Mouse (Mus musculus) heart, embryonic 14.5 days (tissue): ENCODE data around the gene BC005537. TPM values are rescaled to one million over a fixed set of nuclear protein-coding genes. Genes with fewer than 3 reads are reported as not detected.

Source experiments
- ATAC-seq: fragments of 200-750 bp; cut with Nextera tagmentation; 2 replicates; pipeline ENCODE4 v1.8.0; 2017; ENCODE audit warnings: low read depth, moderate TSS enrichment; ENCODE audit not compliant: insufficient number of reproducible peaks, insufficient read depth, low FRiP score
- H3K27ac ChIP-seq, 2 experiments: fragments of 200-500 bp in 1 of 2; fragments of 300-500 bp in 1 of 2; sonication (generic) in 1 of 2; replicated peaks in 1 of 2; 2 replicates each; pipeline ENCODE4 v1.5.1; 2012 to 2014; ENCODE audit warnings: low read depth in 2 of 2, low read length in 2 of 2, control low read depth in 1 of 2, mild to moderate bottlenecking in 1 of 2, mixed read lengths in 1 of 2; ENCODE audit not compliant: control insufficient read depth in 1 of 2, insufficient read depth in 1 of 2
- H3K27me3 ChIP-seq: fragments of 300-500 bp; sonication (generic); 2 replicates; pipeline ENCODE4 v1.6.1; 2014; ENCODE audit warnings: mild to moderate bottlenecking, low read length, control low read depth; ENCODE audit not compliant: control insufficient read depth, insufficient read depth
- H3K36me3 ChIP-seq: fragments of 300-500 bp; sonication (generic); 2 replicates; pipeline ENCODE4 v1.6.1; 2014; ENCODE audit warnings: mild to moderate bottlenecking, control low read depth, low read length, mixed read lengths; ENCODE audit not compliant: control insufficient read depth, insufficient read depth
- H3K4me1 ChIP-seq, 2 experiments: fragments of 200-500 bp in 1 of 2; fragments of 300-500 bp in 1 of 2; sonication (generic) in 1 of 2; 2 replicates each; pipeline ENCODE4 v1.6.1; 2012 to 2014; ENCODE audit warnings: low read length in 2 of 2, control low read depth in 1 of 2, mixed read lengths in 1 of 2; ENCODE audit not compliant: control insufficient read depth in 2 of 2, insufficient read depth in 2 of 2
- H3K4me2 ChIP-seq: fragments of 300-500 bp; sonication (generic); 2 replicates; pipeline ENCODE4 v1.6.1; 2014; ENCODE audit warnings: mild to moderate bottlenecking, low read length
- H3K4me3 ChIP-seq, 2 experiments: fragments of 200-500 bp in 1 of 2; fragments of 300-500 bp in 1 of 2; sonication (generic) in 1 of 2; 2 replicates each; pipeline ENCODE4 v1.5.1; 2012 to 2014; ENCODE audit warnings: low read length in 2 of 2, mild to moderate bottlenecking in 2 of 2, control low read depth in 1 of 2, low read depth in 1 of 2, moderate library complexity in 1 of 2; ENCODE audit not compliant: control insufficient read depth in 1 of 2, insufficient read depth in 1 of 2
- H3K9ac ChIP-seq: fragments of 300-500 bp; sonication (generic); 2 replicates; pipeline ENCODE4 v1.6.1; 2014; ENCODE audit warnings: mild to moderate bottlenecking, low read length
- H3K9me3 ChIP-seq: fragments of 300-500 bp; sonication (generic); 2 replicates; pipeline ENCODE4 v1.6.1; 2016; ENCODE audit warnings: low read length, control low read depth; ENCODE audit not compliant: control insufficient read depth
- WGBS: fragments of 180-500 bp; shearing (Covaris S2); extraction: QIAGEN DNeasy Blood & Tissue Kit; methylation state at CpG from one replicate; pipeline ENCODE4 v1.1.7; 2014; 5-methylcytosine and 5-hydroxymethylcytosine counted together
- polyA plus RNA-seq: library from polyadenylated mRNA; unstranded; fragments of >200 nt; fragmentation: Nextera tagmentation; extraction: Ambion mirVana; gene quantifications from 2 replicates; pipeline ENCODE4 v1.2.1, GENCODE M21; 2014

Gene BC005537
- polyA plus RNA-seq, 1 experiment from 2014 or later = 22.6 TPM

GRCm38 (mm10) chr13:24800674-24801307, 666 bp upstream of the BC005537 start:
- peaks cover 15% of the 10 kb centered on the region for H3K36me3 ChIP-seq
- no peaks in the 10 kb centered on the region for H3K27me3 ChIP-seq
- WGBS = under 1% methylated on average over 42 of the region's 42 CpGs
- H3K27ac ChIP-seq = peak overlapping the region; percentile 100
- H3K4me2 ChIP-seq = peak overlapping the region; percentile 91
- H3K9ac ChIP-seq = peak overlapping the region; percentile 99
- peak; percentile 98 for ATAC-seq
- H3K4me3 ChIP-seq = peak overlapping the region; percentile 88 to 99
- no peaks in the 10 kb centered on the region for H3K9me3 ChIP-seq
- H3K4me1 ChIP-seq = peaks cover 0 to 27% of the 10 kb centered on the region in 2 experiments; a peak in 3 of 4 replicates

- WGBS = under 1% methylated on average over 26 of the region's 26 CpGs
- Histone ChIP-seq H3K9me3 (no peaks in the 10 kb centered on the region), H3K36me3 (peaks cover 28% of the 10 kb centered on the region), H3K27ac (peak overlapping the region; percentile 25 to 100; a peak in 3 of 4 replicates), H3K27me3 (no peaks in the 10 kb centered on the region), H3K4me1 (peaks cover 0 to 27% of the 10 kb centered on the region in 2 experiments; a peak in 3 of 4 replicates), H3K4me2 (peak overlapping the region; percentile 91), H3K4me3 (peak overlapping the region; percentile 88 to 99), H3K9ac (peak overlapping the region; percentile 99)
- no peak for ATAC-seq
Observed at GRCm38 (mm10) chr13:24802131-24802691, 754 bp downstream of the BC005537 start.

- peak overlapping the region; percentile 88 to 99; a peak in 3 of 4 replicates for H3K4me3 ChIP-seq
- peaks cover 0 to 27% of the 10 kb centered on the region in 2 experiments; a peak in 3 of 4 replicates for H3K4me1 ChIP-seq
- 0 out of 4 replicates have a peak overlapping the region, but pooled peaks of 1 of the 2 experiments have one; percentile 9 for H3K27ac ChIP-seq
- H3K36me3 ChIP-seq = peaks cover 37% of the 10 kb centered on the region
- WGBS = 17% methylated on average over 2 of the region's 2 CpGs
- H3K4me2 ChIP-seq = peak overlapping the region; percentile 91
- H3K9me3 ChIP-seq = no peaks in the 10 kb centered on the region
- no peaks in the 10 kb centered on the region for H3K27me3 ChIP-seq
- no peak for ATAC-seq
- peak overlapping the region; percentile 99 for H3K9ac ChIP-seq
Observed at GRCm38 (mm10) chr13:24803196-24803595, 1.7 kb downstream of the BC005537 start.

- no peaks in the 10 kb centered on the region for H3K9me3 ChIP-seq
- H3K27me3 ChIP-seq = no peaks in the 10 kb centered on the region
- H3K4me1 ChIP-seq = peaks cover 0 to 21% of the 10 kb centered on the region in 2 experiments; a peak in 2 of 4 replicates
- H3K4me3 ChIP-seq = no peak overlapping the region
- ATAC-seq = no peak
- no peak overlapping the region for H3K4me2 ChIP-seq
- peaks cover 66% of the 10 kb centered on the region for H3K36me3 ChIP-seq
- no peak overlapping the region for H3K27ac ChIP-seq
- H3K9ac ChIP-seq = no peak overlapping the region
Observed at GRCm38 (mm10) chr13:24806079-24806478, 4.6 kb downstream of the BC005537 start.

GRCm38 (mm10) chr13:24812521-24812920, 11.1 kb downstream of the BC005537 start:
- whole genome bisulfite sequencing = 92% methylated on average over 2 of the region's 2 CpGs
- Histone ChIP-seq H3K27me3 (no peaks in the 10 kb centered on the region), H3K36me3 (peaks cover 90% of the 10 kb centered on the region), H3K9me3 (no peaks in the 10 kb centered on the region), H3K9ac (no peak overlapping the region), H3K27ac (no peak overlapping the region), H3K4me3 (no peak overlapping the region), H3K4me1 (0 out of 4 replicates have a peak, but pooled peaks cover 0 to 3% of the 10 kb centered on the region in 2 experiments), H3K4me2 (no peak overlapping the region)
- no peak for ATAC-seq

GRCm38 (mm10) chr13:24814616-24815015, 13.2 kb downstream of the BC005537 start:
- 87% methylated on average over 1 of the region's 1 CpGs for WGBS
- Histone ChIP-seq H3K27ac (no peak overlapping the region), H3K9me3 (no peaks in the 10 kb centered on the region), H3K4me1 (0 out of 4 replicates have a peak, but pooled peaks cover 0 to 3% of the 10 kb centered on the region in 2 experiments), H3K36me3 (peaks cover 89% of the 10 kb centered on the region), H3K27me3 (no peaks in the 10 kb centered on the region), H3K4me3 (no peak overlapping the region), H3K4me2 (no peak overlapping the region), H3K9ac (no peak overlapping the region)
- no peak for ATAC-seq

GRCm38 (mm10) chr13:24816125-24817092, 15.0 kb downstream of the BC005537 start:
- H3K4me3 ChIP-seq = no peak overlapping the region
- H3K9ac ChIP-seq = no peak overlapping the region
- peaks cover 85% of the 10 kb centered on the region for H3K36me3 ChIP-seq
- ATAC-seq = peak; percentile 62
- 0 out of 4 replicates have a peak, but pooled peaks cover 0 to 3% of the 10 kb centered on the region in 2 experiments for H3K4me1 ChIP-seq
- WGBS = 57% methylated on average over 4 of the region's 4 CpGs
- H3K27ac ChIP-seq = 0 out of 4 replicates have a peak overlapping the region, but pooled peaks of 1 of the 2 experiments have one; percentile 19
- no peak overlapping the region for H3K4me2 ChIP-seq
- H3K9me3 ChIP-seq = no peaks in the 10 kb centered on the region
- no peaks in the 10 kb centered on the region for H3K27me3 ChIP-seq
